Mouse (Mus musculus) heart, adult 2 months (tissue): Measurements from ENCODE around the gene Psat1.

Experiments
- CTCF ChIP-seq: fragments of 200-600 bp; IDR thresholded peaks from 2 replicates; pipeline ENCODE4 v1.8.1; 2022; ENCODE audit warnings: antibody characterized with exemption, mild to moderate bottlenecking, moderate library complexity
- EP300 ChIP-seq: fragments of 200-500 bp; IDR thresholded peaks from 2 replicates; pipeline ENCODE4 v1.6.1; 2011; ENCODE audit warnings: low read depth, low read length, control low read depth; ENCODE audit not compliant: insufficient read depth
- POLR2A ChIP-seq: fragments of 200-500 bp; IDR thresholded peaks from 2 replicates; pipeline ENCODE4 v1.6.1; 2011; ENCODE audit warnings: mild to moderate bottlenecking, low read depth, low read length, control low read depth; ENCODE audit not compliant: insufficient read depth

DNA sequence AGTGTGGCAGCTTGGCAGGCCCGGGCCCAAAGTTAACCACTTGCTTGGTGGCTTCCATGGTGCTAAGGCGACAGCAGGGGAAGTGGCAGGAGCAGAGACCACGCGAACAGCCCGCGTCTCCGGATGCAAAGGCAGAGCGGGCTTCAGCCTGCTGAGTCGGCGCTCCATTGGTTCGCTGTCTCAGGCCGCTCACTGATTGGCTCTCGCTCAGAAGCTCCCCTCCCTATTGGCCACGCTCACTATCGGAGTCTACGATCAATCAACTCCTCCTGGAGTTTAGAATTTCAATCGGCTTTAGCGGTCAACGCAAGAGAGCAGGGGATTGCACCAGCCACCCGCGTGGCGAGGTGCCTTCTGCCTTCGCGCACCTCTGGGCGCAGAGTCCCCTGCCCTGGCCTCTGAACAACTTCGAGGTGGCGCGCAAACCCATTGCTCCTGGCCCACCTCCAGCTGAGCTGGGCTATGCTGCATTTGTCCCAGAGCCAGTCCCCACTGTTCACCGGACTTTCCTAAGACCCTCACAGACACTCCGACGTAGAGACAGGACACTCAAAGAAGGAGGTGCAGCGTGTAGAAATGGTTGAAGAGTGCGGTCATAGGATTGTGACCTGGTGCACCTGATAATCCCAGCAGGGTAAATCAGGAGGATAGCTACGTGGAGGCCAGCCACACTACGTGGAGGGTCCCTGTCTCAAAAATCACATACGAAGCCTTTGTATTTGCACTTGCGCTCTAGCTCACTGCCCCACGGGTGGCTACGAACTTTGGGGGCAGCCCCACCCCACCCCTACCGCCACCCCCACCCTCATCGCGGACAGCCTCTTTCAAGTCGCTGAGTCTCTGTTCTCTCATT is 22.0 kb downstream of the Psat1 start:
- TF ChIP-seq EP300 (no peak), CTCF (no peak), POLR2A (no peak)
